Mouse (Mus musculus) lung, embryonic 16.5 days (tissue): Measurements from ENCODE around the gene Scrn3. TPM values are rescaled to one million over a fixed set of nuclear protein-coding genes. Genes with fewer than 3 reads are reported as not detected.

Experiments
- ATAC-seq: fragments of 200-750 bp; cut with Nextera tagmentation; 2 replicates; pipeline ENCODE4 v1.8.0; 2017; ENCODE audit warnings: low read depth, mild to moderate bottlenecking, moderate library complexity
- H3K27ac ChIP-seq: fragments of 300-500 bp; sonication (generic); 2 replicates; pipeline ENCODE4 v1.5.1; 2014; ENCODE audit warnings: mild to moderate bottlenecking, control low read depth, low read length
- H3K27me3 ChIP-seq: fragments of 300-500 bp; sonication (generic); 2 replicates; pipeline ENCODE4 v1.6.1; 2014; ENCODE audit warnings: low read depth, low read length, mixed read lengths; ENCODE audit not compliant: control insufficient read depth, insufficient read depth
- H3K36me3 ChIP-seq: fragments of 300-500 bp; sonication (generic); 2 replicates; pipeline ENCODE4 v1.6.1; 2014; ENCODE audit warnings: low read length; ENCODE audit not compliant: control insufficient read depth, insufficient read depth
- H3K4me1 ChIP-seq: fragments of 300-500 bp; sonication (generic); replicated peaks from 2 replicates; pipeline ENCODE4 v1.6.1; 2014; ENCODE audit warnings: low read length, mixed read lengths; ENCODE audit not compliant: control insufficient read depth, insufficient read depth
- H3K4me2 ChIP-seq: fragments of 300-500 bp; sonication (generic); 2 replicates; pipeline ENCODE4 v1.6.1; 2014; ENCODE audit warnings: low read depth, low read length, control low read depth
- H3K4me3 ChIP-seq: fragments of 300-500 bp; sonication (generic); 2 replicates; pipeline ENCODE4 v1.5.1; 2014; ENCODE audit warnings: mild to moderate bottlenecking, low read length, control low read depth
- H3K9ac ChIP-seq: fragments of 300-500 bp; sonication (generic); 2 replicates; pipeline ENCODE4 v1.6.1; 2014; ENCODE audit warnings: low read length, control low read depth
- H3K9me3 ChIP-seq: fragments of 300-500 bp; sonication (generic); 2 replicates; pipeline ENCODE4 v1.6.1; 2016; ENCODE audit warnings: low read length; ENCODE audit not compliant: control insufficient read depth
- WGBS: fragments of 180-500 bp; shearing (Covaris S2); extraction: QIAGEN DNeasy Blood & Tissue Kit; methylation state at CpG from one replicate; pipeline ENCODE4 v1.1.7; 2014; 5-methylcytosine and 5-hydroxymethylcytosine counted together
- polyA plus RNA-seq: library from polyadenylated mRNA; unstranded; fragments of >200 nt; fragmentation: Nextera tagmentation; extraction: Ambion mirVana; gene quantifications from 2 replicates; pipeline ENCODE4 v1.2.1, GENCODE M21; 2015

The Scrn3 gene
- polyA plus RNA-seq, 1 experiment from 2014 or later = 21.8 TPM

GRCm38 (mm10) chr2:73274119-73274920 is 38.1 kb upstream of the Scrn3 start:
- peaks cover 40% of the 10 kb centered on the region for H3K4me1 ChIP-seq
- H3K36me3 ChIP-seq = no peaks in the 10 kb centered on the region
- H3K27me3 ChIP-seq = peaks cover 72% of the 10 kb centered on the region
- ATAC-seq = peak; percentile 3; the same call in 1 of the 2 replicates
- peak overlapping the region; percentile 48 for H3K4me3 ChIP-seq
- H3K4me2 ChIP-seq = peak overlapping the region; percentile 67
- under 1% methylated on average over 78 of the region's 88 CpGs for WGBS
- no peaks in the 10 kb centered on the region for H3K9me3 ChIP-seq
- H3K9ac ChIP-seq = 0 out of 2 replicates have a peak overlapping the region, but pooled peaks have one; percentile 11
- H3K27ac ChIP-seq = no peak overlapping the region

- WGBS = 8% methylated on average over 8 of the region's 8 CpGs
- Histone ChIP-seq H3K4me2 (no peak overlapping the region), H3K27ac (no peak overlapping the region), H3K9ac (no peak overlapping the region), H3K9me3 (no peaks in the 10 kb centered on the region), H3K4me1 (peaks cover 42% of the 10 kb centered on the region), H3K4me3 (no peak overlapping the region), H3K36me3 (no peaks in the 10 kb centered on the region), H3K27me3 (peaks cover 71% of the 10 kb centered on the region)
- no peak for ATAC-seq
Observed at GRCm38 (mm10) chr2:73275261-73276040, 37.0 kb upstream of the Scrn3 start.

GRCm38 (mm10) chr2:73276141-73276571 is 36.2 kb upstream of the Scrn3 start:
- no peaks in the 10 kb centered on the region for H3K36me3 ChIP-seq
- no peak overlapping the region for H3K27ac ChIP-seq
- H3K9me3 ChIP-seq = no peaks in the 10 kb centered on the region
- no peak overlapping the region for H3K4me3 ChIP-seq
- under 1% methylated on average over 6 of the region's 6 CpGs for WGBS
- H3K4me2 ChIP-seq = no peak overlapping the region
- peaks cover 71% of the 10 kb centered on the region for H3K27me3 ChIP-seq
- peaks cover 39% of the 10 kb centered on the region for H3K4me1 ChIP-seq
- H3K9ac ChIP-seq = no peak overlapping the region
- no peak for ATAC-seq

GRCm38 (mm10) chr2:73277021-73277708 is 35.2 kb upstream of the Scrn3 start:
- Histone ChIP-seq H3K4me2 (no peak overlapping the region), H3K27me3 (peaks cover 72% of the 10 kb centered on the region), H3K27ac (no peak overlapping the region), H3K4me3 (peak overlapping the region; percentile 3; the same call in 1 of the 2 replicates), H3K36me3 (no peaks in the 10 kb centered on the region), H3K4me1 (peaks cover 31% of the 10 kb centered on the region), H3K9me3 (no peaks in the 10 kb centered on the region), H3K9ac (no peak overlapping the region)
- no peak for ATAC-seq
- WGBS = 3% methylated on average over 37 of the region's 38 CpGs

GRCm38 (mm10) chr2:73277709-73278075 is 34.7 kb upstream of the Scrn3 start:
- no peak for ATAC-seq
- H3K9me3 ChIP-seq = no peaks in the 10 kb centered on the region
- peak overlapping the region; percentile 3; the same call in 1 of the 2 replicates for H3K4me3 ChIP-seq
- no peak overlapping the region for H3K9ac ChIP-seq
- peaks cover 31% of the 10 kb centered on the region for H3K4me1 ChIP-seq
- no peaks in the 10 kb centered on the region for H3K36me3 ChIP-seq
- WGBS = 5% methylated on average over 18 of the region's 18 CpGs
- H3K4me2 ChIP-seq = no peak overlapping the region
- H3K27me3 ChIP-seq = peaks cover 73% of the 10 kb centered on the region
- H3K27ac ChIP-seq = no peak overlapping the region

GRCm38 (mm10) chr2:73278131-73278854 is 34.1 kb upstream of the Scrn3 start:
- peak overlapping the region; percentile 24 for H3K4me3 ChIP-seq
- peaks cover 26% of the 10 kb centered on the region for H3K4me1 ChIP-seq
- H3K36me3 ChIP-seq = no peaks in the 10 kb centered on the region
- peak; percentile 71; the same call in 1 of the 2 replicates for ATAC-seq
- H3K4me2 ChIP-seq = peak overlapping the region; percentile 42
- WGBS = 1% methylated on average over 20 of the region's 20 CpGs
- no peak overlapping the region for H3K9ac ChIP-seq
- H3K27me3 ChIP-seq = peaks cover 69% of the 10 kb centered on the region
- no peaks in the 10 kb centered on the region for H3K9me3 ChIP-seq
- no peak overlapping the region for H3K27ac ChIP-seq

- H3K27ac ChIP-seq = no peak overlapping the region
- 3% methylated on average over 17 of the region's 17 CpGs for WGBS
- H3K4me2 ChIP-seq = peak overlapping the region; percentile 42
- no peaks in the 10 kb centered on the region for H3K9me3 ChIP-seq
- H3K36me3 ChIP-seq = no peaks in the 10 kb centered on the region
- peaks cover 20% of the 10 kb centered on the region for H3K4me1 ChIP-seq
- peak; percentile 29; the same call in 1 of the 2 replicates for ATAC-seq
- H3K4me3 ChIP-seq = peak overlapping the region; percentile 24
- H3K9ac ChIP-seq = no peak overlapping the region
- peaks cover 63% of the 10 kb centered on the region for H3K27me3 ChIP-seq
Observed at GRCm38 (mm10) chr2:73278869-73279268, 33.5 kb upstream of the Scrn3 start.

GRCm38 (mm10) chr2:73279271-73280038 is 32.9 kb upstream of the Scrn3 start:
- Histone ChIP-seq H3K9me3 (no peaks in the 10 kb centered on the region), H3K4me2 (peak overlapping the region; percentile 42), H3K9ac (no peak overlapping the region), H3K36me3 (no peaks in the 10 kb centered on the region), H3K4me3 (peak overlapping the region; percentile 24; the same call in 1 of the 2 replicates), H3K4me1 (peaks cover 15% of the 10 kb centered on the region), H3K27me3 (peaks cover 58% of the 10 kb centered on the region), H3K27ac (no peak overlapping the region)
- WGBS = under 1% methylated on average over 30 of the region's 31 CpGs
- no peak for ATAC-seq
